Mouse (Mus musculus): ENCODE results near the gene 9130213A22Rik.

Gene 9130213A22Rik

GRCm38 (mm10) chr11:69106842-69107241, 15.5 kb downstream of the 9130213A22Rik start:
- in situ Hi-C loops (cut with MboI, MseI), result no loop called here

GRCm38 (mm10) chr11:69106299-69106698, 16.1 kb downstream of the 9130213A22Rik start:
- in situ Hi-C loops (cut with MboI, MseI), result no loop called here

GRCm38 (mm10) chr11:69105796-69106195, 16.6 kb downstream of the 9130213A22Rik start:
- in situ Hi-C loops (cut with MboI, MseI), result no loop called here

- in situ Hi-C loops (cut with MboI, MseI), result no loop called here
Observed at GRCm38 (mm10) chr11:69105227-69105626, 17.2 kb downstream of the 9130213A22Rik start.

GRCm38 (mm10) chr11:69104487-69104886, 17.9 kb downstream of the 9130213A22Rik start:
- in situ Hi-C loops (cut with MboI, MseI), result no loop called here

GRCm38 (mm10) chr11:69103531-69104435, 18.6 kb downstream of the 9130213A22Rik start:
- in situ Hi-C loops (cut with MboI, MseI), result no loop called here

GRCm38 (mm10) chr11:69103121-69103520, 19.3 kb downstream of the 9130213A22Rik start:
- in situ Hi-C loops (cut with MboI, MseI), result no loop called here

- in situ Hi-C loops (cut with MboI, MseI), result no loop called here
Observed at GRCm38 (mm10) chr11:69102403-69102725, 20.0 kb downstream of the 9130213A22Rik start.

- in situ Hi-C loops (cut with MboI, MseI), result no loop called here
Observed at GRCm38 (mm10) chr11:69101604-69102402, 20.6 kb downstream of the 9130213A22Rik start.

- in situ Hi-C loops (cut with MboI, MseI), result no loop called here
Observed at GRCm38 (mm10) chr11:69100639-69101360, 21.6 kb downstream of the 9130213A22Rik start.

- in situ Hi-C loops (cut with MboI, MseI), result loop anchor here (5.0 to 10.0 kb wide), 2 partner anchors 895 to 1337 kb away; partner anchors contain the start of genes Gabarap and Phf23
Observed at GRCm38 (mm10) chr11:69099915-69100345, 22.5 kb downstream of the 9130213A22Rik start.

- in situ Hi-C loops (cut with MboI, MseI), result loop anchor here (5.0 to 10.0 kb wide), 2 partner anchors 895 to 1338 kb away; partner anchors contain the start of genes Gabarap and Phf23
Observed at GRCm38 (mm10) chr11:69099177-69099914, 23.0 kb downstream of the 9130213A22Rik start.

GRCm38 (mm10) chr11:69098762-69099091, 23.7 kb downstream of the 9130213A22Rik start:
- in situ Hi-C loops (cut with MboI, MseI), result loop anchor here (5.0 to 10.0 kb wide), 2 partner anchors 896 to 1339 kb away; partner anchors contain the start of genes Gabarap and Phf23

GRCm38 (mm10) chr11:69098039-69098761, 24.2 kb downstream of the 9130213A22Rik start:
- in situ Hi-C loops (cut with MboI, MseI), result loop anchor here (5.0 to 10.0 kb wide), 2 partner anchors 897 to 1339 kb away; partner anchors contain the start of genes Gabarap and Phf23

GRCm38 (mm10) chr11:69096987-69097900, 25.1 kb downstream of the 9130213A22Rik start:
- in situ Hi-C loops (cut with MboI, MseI), result loop anchor here (5.0 to 10.0 kb wide), 2 partner anchors 898 to 1340 kb away; partner anchors contain the start of genes Gabarap and Phf23

- in situ Hi-C loops (cut with MboI, MseI), result loop anchor here (5.0 to 10.0 kb wide), 2 partner anchors 898 to 1341 kb away; partner anchors contain the start of genes Gabarap and Phf23
Observed at GRCm38 (mm10) chr11:69096360-69096986, 25.9 kb downstream of the 9130213A22Rik start.

GRCm38 (mm10) chr11:69095511-69096231, 26.7 kb downstream of the 9130213A22Rik start:
- in situ Hi-C loops (cut with MboI, MseI), result loop anchor here (5.0 to 10.0 kb wide), 2 partner anchors 899 to 1342 kb away; partner anchors contain the start of genes Gabarap and Phf23

All from regulatory T cell (primary cell).